Mouse (Mus musculus) v-Abl transformed pro-B cells (cell line): ENCODE measurements around the gene Cypt12.

Experiments used
- in situ Hi-C, 2 experiments: fragments of 400-800 bp; cut with MboI; formaldehyde crosslinking; loops; one replicate each; pipeline ENCODE4 v1.15.1; 2025; ENCODE audit not compliant: unreplicated experiment in 2 of 2

Gene Cypt12

DNA sequence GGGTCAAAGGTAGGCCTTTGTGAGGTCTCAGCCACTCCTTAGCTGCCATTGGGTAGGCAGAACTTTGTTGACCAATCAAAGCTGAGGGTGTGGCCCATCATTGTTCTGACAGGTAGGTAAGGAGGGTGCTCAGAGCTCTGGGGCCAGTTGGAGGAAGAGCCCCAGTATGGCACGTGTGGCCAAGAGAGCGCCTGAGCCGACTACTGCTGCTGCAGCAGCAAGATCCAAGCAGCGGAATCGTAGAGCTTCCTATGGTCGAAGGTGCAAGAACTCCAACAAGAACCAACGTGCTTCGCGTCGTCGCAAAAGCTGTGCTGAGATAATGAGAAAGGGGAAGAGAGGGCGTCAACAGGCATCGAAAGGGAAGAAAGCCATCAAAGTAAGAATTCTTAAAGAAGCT is at the start of gene Cypt12:
Gene Cypt12, plus strand, starts transcription at position 112 of the 400 bp plus-strand sequence.
- in situ Hi-C loops = no loop called here

DNA sequence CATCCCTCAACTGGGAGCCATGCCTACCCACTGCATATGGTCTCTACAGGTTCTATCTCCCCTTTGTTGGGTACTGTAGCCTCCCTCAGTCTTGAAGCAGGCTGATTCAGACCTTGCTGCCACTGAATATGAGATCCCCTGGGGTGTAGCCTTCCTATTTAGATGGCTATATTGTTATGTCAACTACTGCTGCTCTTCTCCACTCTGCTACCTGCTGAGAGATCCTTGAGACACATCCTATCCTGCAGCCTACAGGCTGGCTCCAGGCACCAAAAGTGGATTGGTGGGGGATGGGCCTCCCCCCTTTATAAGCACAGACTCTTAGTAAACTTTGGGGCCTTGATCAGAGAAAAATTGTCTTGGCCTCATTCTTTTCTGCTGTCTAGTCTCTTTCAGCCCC is 34.4 kb upstream of the Cypt12 start:
- in situ Hi-C loops = no loop called here

DNA sequence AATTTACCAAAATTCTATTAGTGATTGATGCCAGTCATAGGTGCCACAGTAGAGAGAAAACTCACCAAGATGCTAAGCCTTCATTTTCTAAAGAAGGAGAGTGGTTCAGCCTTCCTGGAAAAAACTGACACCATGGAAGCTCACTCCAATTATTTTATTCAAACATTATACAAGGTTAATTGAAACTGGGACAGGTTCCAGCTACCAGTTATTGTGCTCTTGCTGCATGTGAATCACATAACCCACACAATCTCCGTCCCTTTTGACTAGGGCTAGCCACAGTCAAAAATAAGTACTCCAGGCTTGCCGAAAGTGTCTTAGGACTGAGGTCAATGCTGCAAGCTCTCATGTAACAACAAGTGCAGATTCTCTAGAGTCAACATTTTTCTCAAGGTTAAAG is 8.0 kb upstream of the Cypt12 start:
- in situ Hi-C loops = no loop called here
